Mouse (Mus musculus) inflammation-experienced regulatory T-cells, adult 6 months (primary cell): ENCODE measurements around the gene Pip5k1a. TPM values are rescaled to one million over a fixed set of nuclear protein-coding genes. Genes with fewer than 3 reads are reported as not detected.
"Not testable (repeated sequence)": the region's sequence is repeated elsewhere in the genome, so short reads cannot be mapped to it uniquely, and the experiment has no call there.

ENCODE experiments used
- ATAC-seq: one replicate; pipeline ENCODE4 v1.8.0; 2017
- polyA plus RNA-seq, 3 experiments: library from polyadenylated mRNA; unstranded; fragments of 100-300 nt; shearing (Covaris generic); gene quantifications; one replicate each; pipeline ENCODE4 v1.2.1; 2017

Pip5k1a gene
- polyA plus RNA-seq, 3 experiments from 2014 or later, result 16.7 to 22.4 (median 17.6) TPM

- ATAC-seq, result peak; percentile 81
Observed at GRCm38 (mm10) chr3:95110911-95111726, 4.4 kb upstream of the Pip5k1a start, which contains the start of gene Vps72. Vps72 (plus strand) TSS chr3:95111022.

GRCm38 (mm10) chr3:95107898-95108297, 1.2 kb upstream of the Pip5k1a start:
- no peak for ATAC-seq

- ATAC-seq, result not testable (repeated sequence)
Observed at GRCm38 (mm10) chr3:95107308-95107707, 578 bp upstream of the Pip5k1a start.

GRCm38 (mm10) chr3:95105586-95106337, 968 bp downstream of the Pip5k1a start:
- ATAC-seq, result no peak

- no peak for ATAC-seq
Observed at GRCm38 (mm10) chr3:95105121-95105520, 1.6 kb downstream of the Pip5k1a start.

- ATAC-seq, result peak; percentile 81
Observed at GRCm38 (mm10) chr3:95100854-95101253, 5.9 kb downstream of the Pip5k1a start.

- no peak for ATAC-seq
Observed at GRCm38 (mm10) chr3:95088071-95088470, 18.7 kb downstream of the Pip5k1a start.

GRCm38 (mm10) chr3:95071606-95072005, 35.1 kb downstream of the Pip5k1a start:
- ATAC-seq, result no peak

- ATAC-seq, result no peak
Observed at GRCm38 (mm10) chr3:95066570-95066969, 40.2 kb downstream of the Pip5k1a start.

- no peak for ATAC-seq
Observed at GRCm38 (mm10) chr3:95066095-95066494, 40.6 kb downstream of the Pip5k1a start.

GRCm38 (mm10) chr3:95065553-95065952, 41.2 kb downstream of the Pip5k1a start:
- ATAC-seq, result no peak

GRCm38 (mm10) chr3:95063741-95064140, 43.0 kb downstream of the Pip5k1a start:
- ATAC-seq, result no peak

GRCm38 (mm10) chr3:95058078-95058477, 48.7 kb downstream of the Pip5k1a start:
- ATAC-seq, result no peak

- ATAC-seq, result no peak
Observed at GRCm38 (mm10) chr3:95056275-95056674, 50.5 kb downstream of the Pip5k1a start.

GRCm38 (mm10) chr3:95054481-95055260, 52.1 kb downstream of the Pip5k1a start:
- no peak for ATAC-seq

- ATAC-seq, result peak; percentile 75
Observed at GRCm38 (mm10) chr3:95053701-95054100, 53.0 kb downstream of the Pip5k1a start.

GRCm38 (mm10) chr3:95052959-95053358, 53.8 kb downstream of the Pip5k1a start:
- ATAC-seq, result peak; percentile 92

- ATAC-seq, result no peak
Observed at GRCm38 (mm10) chr3:95047914-95048313, 58.8 kb downstream of the Pip5k1a start.

GRCm38 (mm10) chr3:95046462-95047057, 60.2 kb downstream of the Pip5k1a start:
- ATAC-seq, result no peak

- no peak for ATAC-seq
Observed at GRCm38 (mm10) chr3:95043251-95043650, 63.5 kb downstream of the Pip5k1a start.

GRCm38 (mm10) chr3:95042838-95043229, 63.9 kb downstream of the Pip5k1a start:
- ATAC-seq, result peak; percentile 71

- ATAC-seq, result peak; percentile 96
Observed at GRCm38 (mm10) chr3:95042166-95042837, 64.4 kb downstream of the Pip5k1a start, which contains the start of gene Psmd4. Psmd4 (minus strand) TSS chr3:95042614.
